Mouse (Mus musculus) limb, embryonic 12.5 days (tissue): ENCODE results near the gene Spata5. TPM values are rescaled to one million over a fixed set of nuclear protein-coding genes. Genes with fewer than 3 reads are reported as not detected.

Source experiments
- ATAC-seq: fragments of 200-750 bp; cut with Nextera tagmentation; 2 replicates; pipeline ENCODE4 v1.8.0; 2017; ENCODE audit warnings: low read depth, moderate TSS enrichment; ENCODE audit not compliant: insufficient number of reproducible peaks, insufficient read depth, low FRiP score, low TSS enrichment
- H3K27ac ChIP-seq: fragments of 300-500 bp; sonication (generic); 2 replicates; pipeline ENCODE4 v1.5.1; 2016; ENCODE audit warnings: mild to moderate bottlenecking, moderate library complexity
- H3K27me3 ChIP-seq: fragments of 300-500 bp; sonication (generic); 2 replicates; pipeline ENCODE4 v1.6.1; 2016; ENCODE audit warnings: mild to moderate bottlenecking, moderate library complexity
- H3K36me3 ChIP-seq: fragments of 300-500 bp; sonication (generic); 2 replicates; pipeline ENCODE4 v1.6.1; 2016; ENCODE audit warnings: mild to moderate bottlenecking, moderate library complexity
- H3K4me1 ChIP-seq: fragments of 300-500 bp; sonication (generic); replicated peaks from 2 replicates; pipeline ENCODE4 v1.6.1; 2016
- H3K4me2 ChIP-seq: fragments of 300-500 bp; sonication (generic); 2 replicates; pipeline ENCODE4 v1.6.1; 2016; ENCODE audit warnings: mild to moderate bottlenecking, moderate library complexity
- H3K4me3 ChIP-seq: fragments of 300-500 bp; sonication (generic); replicated peaks from 2 replicates; pipeline ENCODE4 v1.5.1; 2016; ENCODE audit warnings: mild to moderate bottlenecking
- H3K9ac ChIP-seq: fragments of 300-500 bp; sonication (generic); replicated peaks from 2 replicates; pipeline ENCODE4 v1.6.1; 2016; ENCODE audit warnings: mild to moderate bottlenecking, moderate library complexity
- H3K9me3 ChIP-seq: fragments of 300-500 bp; sonication (generic); 2 replicates; pipeline ENCODE4 v1.6.1; 2016; ENCODE audit warnings: mild to moderate bottlenecking, moderate library complexity
- WGBS: fragments of 180-500 bp; shearing (Covaris S2); methylation state at CpG from one replicate; pipeline ENCODE4 v1.1.7; 2016; 5-methylcytosine and 5-hydroxymethylcytosine counted together
- polyA plus RNA-seq: library from polyadenylated mRNA; unstranded; fragments of >200 nt; fragmentation: Nextera tagmentation; extraction: Ambion mirVana; gene quantifications from 2 replicates; pipeline ENCODE4 v1.2.1, GENCODE M21; 2016

The Spata5 gene
- polyA plus RNA-seq: 47.8 and 47.9 TPM in 2 replicates

DNA sequence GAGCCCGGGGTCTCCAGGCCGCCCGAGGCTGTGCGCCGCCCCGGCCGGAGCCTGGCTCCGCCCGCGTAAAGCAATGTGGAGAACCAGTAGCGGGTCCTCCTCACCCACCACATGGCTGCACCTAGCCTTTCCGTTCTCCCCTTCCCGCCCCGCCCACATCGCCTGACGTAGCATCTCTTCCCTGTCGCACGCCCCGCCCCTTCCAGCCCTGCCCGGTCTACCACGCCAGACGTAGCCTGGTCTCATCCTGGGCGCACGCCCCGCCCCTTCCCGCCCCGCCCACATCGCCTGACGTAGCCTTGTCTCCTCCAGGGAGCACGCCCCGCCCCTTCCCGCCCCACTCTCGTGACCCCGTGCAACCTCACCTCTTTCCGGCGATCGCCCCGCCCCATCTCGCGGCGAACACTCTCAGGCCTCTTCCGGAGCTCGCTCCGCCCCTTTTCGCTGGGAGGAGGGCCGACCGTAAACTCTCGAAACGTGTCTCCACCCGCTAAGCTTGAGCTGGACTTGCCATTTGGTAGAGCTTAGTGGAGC, at the start of gene Spata5:
Spata5 (plus strand) TSS at position 439 of the 534 bp plus-strand sequence.
- Histone ChIP-seq H3K9ac (peak within 1 kb of the TSS; percentile 76), H3K27ac (peak within 1 kb of the TSS; percentile 93), H3K36me3 (no peaks in the 10 kb centered on the region; the same call in 1 of the 2 replicates), H3K9me3 (no peaks in the 10 kb centered on the region), H3K4me1 (peaks cover 16% of the 10 kb centered on the region), H3K4me3 (peak within 1 kb of the TSS; percentile 94), H3K4me2 (peak within 1 kb of the TSS; percentile 81), H3K27me3 (no peaks in the 10 kb centered on the region)
- ATAC-seq: peak; percentile 95
- 2% methylated on average over 48 of the region's 50 CpGs for WGBS

DNA sequence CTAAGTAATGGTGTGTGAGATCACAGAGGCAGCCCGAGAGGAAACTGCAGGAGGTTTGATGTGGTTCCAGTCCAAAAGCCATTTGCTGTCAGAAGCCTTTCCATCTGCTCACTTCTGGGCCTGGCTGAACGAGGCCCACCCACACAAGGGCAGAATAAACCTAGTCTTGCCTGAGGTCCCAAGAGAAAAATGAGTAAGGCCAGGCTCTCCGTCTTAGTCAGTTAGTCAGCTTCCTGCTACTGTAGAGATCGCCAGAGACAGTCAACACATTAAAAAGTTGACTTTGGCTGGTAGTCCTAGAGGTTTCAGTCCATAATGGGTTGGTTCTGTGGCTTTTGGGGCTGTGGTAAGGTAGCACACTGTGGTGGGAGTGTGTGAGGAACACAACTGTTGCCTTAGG, 49.3 kb upstream of the Spata5 start:
- Histone ChIP-seq H3K9me3 (no peaks in the 10 kb centered on the region), H3K4me3 (no peak overlapping the region), H3K4me2 (no peak overlapping the region), H3K4me1 (peaks cover 6% of the 10 kb centered on the region), H3K9ac (no peak overlapping the region), H3K36me3 (no peaks in the 10 kb centered on the region), H3K27ac (no peak overlapping the region), H3K27me3 (no peaks in the 10 kb centered on the region)
- 46% methylated on average over 4 of the region's 4 CpGs for WGBS
- no peak for ATAC-seq

DNA sequence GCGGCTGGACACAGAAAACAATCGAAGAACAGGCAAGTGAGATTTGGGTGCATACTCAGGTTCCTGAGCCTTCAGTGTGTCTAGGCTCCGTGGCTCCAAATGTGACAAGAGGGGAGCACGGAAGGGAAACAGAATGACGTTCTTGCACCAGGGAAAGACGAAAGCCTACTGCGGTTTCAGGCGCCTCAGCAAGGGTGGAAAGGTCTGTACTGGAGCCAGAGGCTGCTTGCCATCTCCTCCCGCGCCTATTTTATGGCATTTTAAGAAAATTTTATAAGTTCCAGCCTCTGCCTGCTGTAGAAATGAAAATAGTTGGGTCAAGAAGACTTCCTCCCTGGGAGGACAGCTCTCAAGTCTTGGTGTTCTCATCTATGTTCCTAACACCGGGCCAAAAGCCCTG, 46.0 kb upstream of the Spata5 start:
- 78% methylated on average over 11 of the region's 11 CpGs for WGBS
- Histone ChIP-seq H3K4me1 (peaks cover 19% of the 10 kb centered on the region), H3K4me3 (no peak overlapping the region), H3K9ac (no peak overlapping the region), H3K9me3 (no peaks in the 10 kb centered on the region), H3K27ac (no peak overlapping the region), H3K36me3 (no peaks in the 10 kb centered on the region), H3K4me2 (no peak overlapping the region), H3K27me3 (no peaks in the 10 kb centered on the region)
- no peak for ATAC-seq

DNA sequence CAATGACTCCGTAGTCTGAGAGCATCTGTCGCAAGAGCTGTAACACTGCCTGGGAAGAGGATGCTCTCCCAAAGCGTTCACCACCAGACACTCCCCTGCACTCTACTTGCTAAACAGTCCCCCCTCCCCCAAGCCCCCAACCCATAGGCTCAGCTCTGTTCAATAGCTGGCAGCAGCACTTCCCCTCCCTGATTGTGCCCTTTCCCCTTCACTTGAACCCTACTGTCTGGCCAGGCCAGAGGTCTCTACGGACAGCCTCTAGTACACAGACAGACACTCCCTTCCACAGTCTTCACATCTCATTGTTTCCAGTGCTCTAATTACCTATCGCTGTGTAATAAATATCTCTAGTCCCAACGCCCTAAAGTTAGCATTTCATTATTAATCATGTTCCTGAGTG, 41.8 kb upstream of the Spata5 start:
- ATAC-seq: no peak
- WGBS: 76% methylated on average over 6 of the region's 6 CpGs

DNA sequence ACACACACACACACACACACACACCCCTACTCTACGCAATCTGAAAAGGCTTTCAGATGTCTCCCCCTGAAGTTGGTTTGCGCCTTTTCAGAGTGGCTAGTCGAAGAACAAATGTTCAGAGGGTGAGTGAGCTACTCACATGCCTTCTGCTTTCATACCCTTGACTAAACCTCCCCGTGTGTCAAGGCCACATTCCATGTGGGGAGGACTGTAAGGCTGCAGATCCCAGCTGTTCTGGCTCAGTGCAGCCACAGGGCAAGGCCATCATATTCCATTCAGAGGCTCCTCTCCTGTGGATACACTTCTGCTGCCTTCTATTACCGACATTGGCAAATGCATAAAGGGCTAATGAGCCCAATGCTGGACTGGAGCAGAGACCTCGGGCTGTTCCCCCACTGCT, 41.3 kb upstream of the Spata5 start:
- Histone ChIP-seq H3K9me3 (no peaks in the 10 kb centered on the region), H3K4me1 (peaks cover 40% of the 10 kb centered on the region), H3K4me3 (no peak overlapping the region), H3K9ac (no peak overlapping the region), H3K27me3 (no peaks in the 10 kb centered on the region), H3K36me3 (no peaks in the 10 kb centered on the region), H3K4me2 (no peak overlapping the region), H3K27ac (no peak overlapping the region)
- no peak for ATAC-seq
- 68% methylated on average over 6 of the region's 6 CpGs for WGBS

More for the DNA sequence above, 41.8 kb upstream of the Spata5 start:
- Histone ChIP-seq H3K9ac (no peak overlapping the region), H3K4me3 (no peak overlapping the region), H3K36me3 (no peaks in the 10 kb centered on the region), H3K4me2 (no peak overlapping the region), H3K9me3 (no peaks in the 10 kb centered on the region), H3K27me3 (no peaks in the 10 kb centered on the region), H3K27ac (no peak overlapping the region), H3K4me1 (peaks cover 38% of the 10 kb centered on the region)

DNA sequence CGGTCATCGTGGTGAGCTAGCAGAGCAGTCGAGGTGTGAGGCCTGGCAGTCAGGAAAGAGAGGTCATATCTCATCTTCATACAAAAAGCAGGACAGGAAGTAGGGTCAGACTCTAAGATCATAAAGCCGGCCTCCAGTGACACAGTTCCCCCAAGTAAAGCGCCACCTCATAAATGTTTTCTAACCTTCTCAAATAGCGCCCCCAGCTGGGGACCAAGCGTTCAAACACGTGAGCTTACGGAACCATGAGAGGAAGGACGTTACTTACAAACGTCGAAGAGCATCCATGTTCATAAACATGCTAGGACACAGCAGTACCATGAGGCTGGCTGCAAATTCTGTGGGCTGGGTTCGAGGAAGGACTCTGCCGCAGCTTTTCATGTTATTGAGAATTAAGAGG, 40.5 kb upstream of the Spata5 start:
- no peaks in the 10 kb centered on the region for H3K36me3 ChIP-seq
- no peak overlapping the region for H3K9ac ChIP-seq
- no peak for ATAC-seq
- H3K9me3 ChIP-seq: no peaks in the 10 kb centered on the region
- H3K27ac ChIP-seq: no peak overlapping the region
- 77% methylated on average over 14 of the region's 14 CpGs for WGBS
- no peak overlapping the region for H3K4me3 ChIP-seq
- no peaks in the 10 kb centered on the region for H3K27me3 ChIP-seq
- peaks cover 41% of the 10 kb centered on the region for H3K4me1 ChIP-seq
- no peak overlapping the region for H3K4me2 ChIP-seq

DNA sequence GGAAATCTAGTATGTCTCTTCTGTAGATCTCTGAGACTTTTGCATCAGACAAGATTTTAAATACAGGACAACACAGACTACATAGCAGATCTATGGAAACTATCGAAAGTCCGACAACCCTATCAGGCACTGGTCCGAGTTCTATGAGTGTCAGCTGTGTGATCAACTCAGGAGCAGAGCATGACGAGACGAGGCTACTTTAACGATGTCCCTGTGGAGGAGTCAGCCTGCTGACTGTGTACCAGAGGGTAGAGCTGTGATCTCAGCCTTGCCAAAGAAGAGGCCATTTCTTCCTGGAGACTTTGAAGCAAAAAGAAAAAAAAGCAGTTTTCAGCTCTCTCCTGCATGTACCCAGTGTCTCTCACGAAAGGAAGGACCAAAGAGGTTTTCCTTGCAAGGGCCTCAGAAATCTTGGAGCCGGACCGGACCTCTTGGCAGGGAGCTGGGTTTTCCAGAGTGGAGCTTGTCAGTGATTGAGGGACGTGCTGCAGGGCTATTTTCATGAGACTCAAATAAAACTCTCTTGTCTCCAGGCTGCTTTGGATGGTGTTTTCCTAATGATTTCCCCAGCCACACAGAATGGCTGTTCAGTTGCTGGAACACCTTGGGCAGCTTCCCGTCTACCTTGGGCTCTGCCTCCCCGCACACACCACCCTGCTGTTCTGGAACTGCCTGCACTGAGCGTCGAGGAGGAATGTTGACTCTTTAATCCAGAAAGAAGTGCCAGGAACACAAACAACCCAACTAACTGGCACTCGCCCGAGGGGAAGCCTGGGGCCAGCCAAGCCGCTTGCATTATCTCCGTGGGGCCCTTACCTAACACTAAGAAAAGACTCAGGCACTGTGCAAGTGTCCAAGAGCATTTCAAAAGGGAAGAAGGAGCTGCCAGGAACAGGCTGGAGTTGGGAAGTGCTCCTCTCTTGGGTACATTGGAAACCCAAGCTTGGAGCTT, 39.5 kb upstream of the Spata5 start:
- Histone ChIP-seq H3K4me1 (peaks cover 41% of the 10 kb centered on the region), H3K9ac (no peak overlapping the region), H3K9me3 (no peaks in the 10 kb centered on the region), H3K27me3 (no peaks in the 10 kb centered on the region), H3K4me2 (no peak overlapping the region), H3K27ac (peak overlapping the region; percentile 57), H3K36me3 (no peaks in the 10 kb centered on the region), H3K4me3 (no peak overlapping the region)
- ATAC-seq: 0 out of 2 replicates have a peak, but pooled peaks have one; percentile 28
- WGBS: 57% methylated on average over 18 of the region's 18 CpGs

DNA sequence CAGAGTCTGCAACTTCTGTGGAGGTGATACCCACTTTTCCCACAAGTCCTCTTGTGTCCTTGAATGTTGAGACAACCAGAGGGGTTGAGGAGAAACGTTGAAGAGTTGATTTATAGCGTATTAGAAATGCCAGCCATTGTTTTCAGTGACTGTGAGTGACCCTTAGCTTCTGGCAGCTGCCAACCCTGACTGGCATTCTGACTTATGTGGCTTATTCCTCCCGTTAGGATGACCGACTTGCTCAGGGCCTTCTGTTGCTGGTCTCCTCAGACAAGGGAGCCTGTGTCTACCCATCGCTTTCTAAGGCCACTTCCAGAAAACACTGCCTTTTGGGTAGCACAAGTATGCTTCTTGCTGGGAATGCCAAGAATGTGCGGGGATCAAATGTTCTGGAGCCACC, 38.2 kb upstream of the Spata5 start:
- 64% methylated on average over 6 of the region's 6 CpGs for WGBS
- Histone ChIP-seq H3K4me2 (no peak overlapping the region), H3K4me3 (no peak overlapping the region), H3K36me3 (no peaks in the 10 kb centered on the region), H3K9me3 (no peaks in the 10 kb centered on the region), H3K27me3 (no peaks in the 10 kb centered on the region), H3K27ac (no peak overlapping the region), H3K9ac (no peak overlapping the region), H3K4me1 (peaks cover 41% of the 10 kb centered on the region)
- no peak for ATAC-seq

DNA sequence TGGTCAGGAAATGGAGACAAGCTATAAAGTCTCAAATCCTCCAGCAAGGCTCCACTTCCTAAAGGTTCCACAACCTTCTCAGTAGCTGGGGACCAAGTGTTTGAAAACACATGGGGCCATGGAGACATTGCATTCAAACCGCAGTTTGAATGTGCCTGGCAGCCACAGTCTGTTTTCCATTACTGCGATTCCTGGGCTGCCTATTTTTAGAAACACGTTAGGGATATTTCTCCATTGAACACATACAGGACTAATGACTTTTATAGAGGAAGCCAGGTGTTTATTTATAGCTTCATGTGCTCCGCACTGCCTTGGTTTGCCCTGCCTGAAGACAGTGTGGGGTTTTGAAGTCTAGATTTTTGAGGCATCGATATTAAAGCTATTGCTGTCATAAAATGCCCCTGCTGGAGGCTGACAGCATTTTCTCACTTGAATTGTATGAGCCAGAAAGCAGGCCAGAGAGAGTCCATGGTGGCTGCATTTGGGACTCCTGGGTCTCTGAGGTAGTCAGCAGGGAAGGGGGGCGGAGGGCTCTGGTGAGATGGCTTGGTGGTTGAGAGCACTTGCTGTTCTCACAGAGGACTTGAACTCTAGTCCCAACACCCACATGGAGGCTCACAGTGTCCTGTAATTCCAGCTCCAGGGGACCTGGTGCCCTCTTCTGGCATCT, 36.5 kb upstream of the Spata5 start:
- Histone ChIP-seq H3K27ac (peak overlapping the region; percentile 86), H3K4me2 (no peak overlapping the region), H3K4me3 (no peak overlapping the region), H3K9me3 (no peaks in the 10 kb centered on the region), H3K4me1 (peaks cover 33% of the 10 kb centered on the region), H3K27me3 (no peaks in the 10 kb centered on the region), H3K9ac (no peak overlapping the region), H3K36me3 (no peaks in the 10 kb centered on the region)
- WGBS: 21% methylated on average over 6 of the region's 6 CpGs
- peak; percentile 88 for ATAC-seq

DNA sequence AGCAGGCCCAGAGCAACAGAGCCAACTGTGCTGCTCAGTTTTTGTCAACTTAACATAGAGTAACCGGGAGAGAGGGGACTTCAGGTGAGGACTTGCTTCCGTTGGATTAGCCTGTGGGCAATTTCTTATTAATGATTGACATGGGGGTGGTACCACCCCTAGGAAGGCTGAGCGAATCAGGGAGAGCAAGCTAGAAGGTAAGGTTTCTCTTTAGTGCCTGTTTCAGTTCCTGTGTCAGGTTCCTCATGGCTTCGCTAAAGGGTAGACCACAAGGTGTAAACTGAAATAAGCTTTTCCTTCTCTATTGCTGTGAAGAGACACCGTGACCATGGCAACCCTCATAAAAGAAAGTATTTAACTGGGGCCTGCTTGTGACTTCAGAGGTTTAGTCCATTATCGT, 32.4 kb upstream of the Spata5 start:
- Histone ChIP-seq H3K4me2 (no peak overlapping the region), H3K27ac (no peak overlapping the region), H3K4me1 (peaks cover 12% of the 10 kb centered on the region), H3K36me3 (peaks cover 5% of the 10 kb centered on the region; the same call in 1 of the 2 replicates), H3K4me3 (no peak overlapping the region), H3K9ac (no peak overlapping the region), H3K9me3 (0 out of 2 replicates have a peak, but pooled peaks cover 8% of the 10 kb centered on the region), H3K27me3 (no peaks in the 10 kb centered on the region)
- 90% methylated on average over 6 of the region's 6 CpGs for whole genome bisulfite sequencing
- no peak for ATAC-seq

DNA sequence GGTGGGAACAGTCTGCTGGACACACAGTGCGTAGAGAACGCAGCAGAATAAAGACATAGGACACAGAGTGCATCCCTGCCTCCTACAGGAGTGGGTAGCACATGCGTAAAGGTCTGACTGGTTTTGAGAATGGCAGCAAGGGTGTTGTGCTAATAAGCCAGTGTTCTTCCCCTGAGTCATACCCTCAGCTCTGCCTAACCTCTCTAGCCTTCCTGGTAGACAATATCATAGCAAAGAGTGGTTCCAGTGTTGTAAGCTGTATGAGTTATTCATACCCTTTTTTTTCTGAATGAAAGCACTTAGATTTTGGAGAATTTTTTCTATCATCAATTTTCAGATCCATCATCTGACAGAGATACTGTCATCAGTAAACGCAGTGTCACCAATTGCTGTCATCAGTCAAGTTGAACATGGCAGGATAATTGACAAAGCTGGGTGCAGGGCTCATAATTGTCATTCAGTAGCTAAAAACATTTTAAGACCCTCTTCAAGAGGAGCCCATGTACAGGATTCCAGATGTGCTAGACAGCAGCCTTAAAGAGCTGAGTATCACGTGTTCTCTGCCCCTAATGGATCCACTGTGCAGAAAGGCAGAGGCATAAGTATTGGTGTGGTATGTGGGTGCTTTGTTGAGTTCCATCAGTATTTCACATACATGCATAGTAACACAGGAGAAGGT, 22.6 kb upstream of the Spata5 start:
- no peaks in the 10 kb centered on the region for H3K9me3 ChIP-seq
- ATAC-seq: no peak
- 85% methylated on average over 5 of the region's 5 CpGs for WGBS

More for the DNA sequence above, 22.6 kb upstream of the Spata5 start:
- H3K4me2 ChIP-seq: no peak overlapping the region
- H3K4me1 ChIP-seq: peaks cover 7% of the 10 kb centered on the region; the same call in 1 of the 2 replicates
- no peaks in the 10 kb centered on the region for H3K27me3 ChIP-seq
- no peak overlapping the region for H3K4me3 ChIP-seq
- no peaks in the 10 kb centered on the region for H3K36me3 ChIP-seq
- H3K27ac ChIP-seq: no peak overlapping the region
- no peak overlapping the region for H3K9ac ChIP-seq
